Mouse (Mus musculus) B cell, adult 62 days (primary cell): ENCODE results near the gene Dph2. TPM values are rescaled to one million over a fixed set of nuclear protein-coding genes. Genes with fewer than 3 reads are reported as not detected.

Experiments
- total RNA-seq: library from RNA; stranded (reverse); gene quantifications from 4 replicates; pipeline ENCODE4 v1.2.4, GENCODE M21; 2023

The Dph2 gene
- total RNA-seq, result 11.5 to 17.1 TPM (median 15.1 TPM) in 4 replicates

DNA sequence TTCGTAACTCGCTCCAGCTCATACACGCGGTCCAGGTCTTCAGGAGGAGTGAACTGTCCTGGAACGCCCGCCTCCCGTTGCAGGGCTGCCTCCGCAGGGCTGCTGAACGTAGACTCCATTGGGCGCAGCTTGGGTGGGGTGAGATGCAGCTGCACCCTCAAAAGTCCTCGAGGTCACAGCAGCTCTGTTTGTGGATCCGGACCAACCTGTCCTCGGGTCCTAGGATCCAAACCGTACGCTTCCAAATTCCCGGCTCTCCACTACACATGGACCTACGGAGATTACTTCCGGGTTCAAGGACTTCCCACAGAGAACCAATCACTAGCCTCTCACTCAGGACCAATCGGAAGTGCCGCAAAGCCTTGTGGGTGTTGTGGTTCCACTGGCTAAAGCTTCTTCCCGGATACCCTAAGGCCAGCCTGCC, at the start of gene Dph2:
Dph2 (minus strand) TSS at position 295 of the 424 bp plus-strand sequence.

DNA sequence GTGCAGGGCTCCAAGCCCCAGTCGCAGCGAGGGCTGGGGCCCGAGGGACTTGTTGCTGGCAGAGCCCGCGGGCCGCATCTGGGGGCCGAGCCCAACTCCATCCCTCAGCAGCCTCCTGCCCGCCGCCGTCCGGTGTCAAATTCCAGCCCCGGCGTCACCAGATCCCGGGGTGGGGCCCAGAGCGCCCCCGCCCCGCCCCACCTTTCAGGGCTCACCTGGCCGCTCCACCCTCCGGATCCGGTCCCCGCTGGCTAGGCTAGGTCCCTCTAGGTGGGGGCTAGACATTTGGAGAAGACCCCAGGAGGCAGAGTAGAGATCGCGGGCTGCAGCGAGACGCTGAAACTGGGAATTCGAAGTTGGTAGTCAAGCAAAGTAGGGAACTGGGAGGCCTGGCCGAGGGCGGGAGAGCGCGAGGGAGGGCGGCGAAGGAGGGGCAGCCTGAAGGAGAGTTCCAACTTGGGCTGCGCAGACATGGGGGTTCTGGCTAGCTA, 37.6 kb upstream of the Dph2 start, which contains the start of gene Artn:
Artn (minus strand) TSS at position 373 of the 491 bp plus-strand sequence.

DNA sequence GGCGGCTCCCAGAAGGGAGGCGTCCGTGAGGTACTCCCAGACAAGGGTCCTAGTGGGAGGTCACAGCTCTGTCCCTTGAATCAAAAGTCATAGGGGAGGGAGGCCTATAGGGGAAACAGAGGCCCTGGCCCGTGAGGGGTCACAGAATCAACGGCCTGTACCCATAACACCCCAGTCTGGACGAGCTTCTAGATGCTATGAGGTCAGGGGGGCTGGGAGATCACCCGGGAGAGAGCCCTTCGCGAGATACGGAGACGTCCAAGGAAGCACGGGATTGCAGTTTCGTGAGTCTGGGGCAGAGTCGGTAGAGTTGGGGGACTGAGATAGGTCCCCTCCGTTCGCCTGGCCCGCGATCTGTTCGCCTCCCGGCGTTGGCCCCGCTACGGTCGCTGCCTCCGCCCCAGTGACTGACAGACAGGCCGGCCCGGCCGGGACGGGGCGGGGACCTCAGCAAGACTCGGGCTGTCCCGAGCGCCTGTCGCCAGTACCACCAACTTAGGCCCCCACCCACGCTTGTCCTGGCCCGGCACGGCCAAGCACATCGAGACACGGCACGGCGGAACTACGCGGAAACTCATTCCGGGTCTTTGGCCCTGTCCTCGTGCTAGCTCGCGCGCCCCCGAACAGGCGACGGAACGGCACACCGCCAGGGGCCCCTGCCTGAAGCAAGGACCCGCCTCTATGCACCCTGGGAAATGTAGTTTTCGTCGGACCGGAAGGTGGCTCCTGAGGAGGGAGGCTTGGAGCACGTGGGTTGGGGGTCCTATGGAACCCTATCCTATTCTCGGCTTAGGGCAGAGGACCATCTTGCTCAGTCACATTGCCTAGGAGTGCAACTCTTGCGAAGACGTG, 23.0 kb upstream of the Dph2 start, which contains the start of gene Ipo13:
Ipo13 (minus strand) TSS at position 409 of the 852 bp plus-strand sequence.

DNA sequence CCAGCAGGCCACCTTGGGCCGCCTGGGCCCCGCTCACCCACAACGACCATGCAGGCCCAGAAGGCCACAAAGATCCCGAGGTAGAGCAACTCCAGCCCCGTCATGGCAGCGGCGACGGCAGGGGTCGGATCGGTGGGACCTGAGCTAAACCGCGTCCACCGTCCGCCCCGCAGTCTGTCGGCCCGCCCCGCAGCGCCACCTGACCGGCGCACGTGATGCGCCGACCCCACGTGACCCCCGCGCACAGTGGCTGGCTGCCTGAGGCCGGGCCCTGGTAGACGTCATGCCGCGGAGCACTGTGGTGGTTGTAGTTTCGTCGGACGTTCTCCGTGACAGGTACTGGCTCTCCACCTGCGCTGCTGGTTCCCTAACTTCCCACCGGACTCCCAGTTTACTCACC, 4.7 kb downstream of the Dph2 start, which contains the start of gene Atp6v0b:
Atp6v0b (minus strand) TSS at position 201 of the 400 bp plus-strand sequence.

DNA sequence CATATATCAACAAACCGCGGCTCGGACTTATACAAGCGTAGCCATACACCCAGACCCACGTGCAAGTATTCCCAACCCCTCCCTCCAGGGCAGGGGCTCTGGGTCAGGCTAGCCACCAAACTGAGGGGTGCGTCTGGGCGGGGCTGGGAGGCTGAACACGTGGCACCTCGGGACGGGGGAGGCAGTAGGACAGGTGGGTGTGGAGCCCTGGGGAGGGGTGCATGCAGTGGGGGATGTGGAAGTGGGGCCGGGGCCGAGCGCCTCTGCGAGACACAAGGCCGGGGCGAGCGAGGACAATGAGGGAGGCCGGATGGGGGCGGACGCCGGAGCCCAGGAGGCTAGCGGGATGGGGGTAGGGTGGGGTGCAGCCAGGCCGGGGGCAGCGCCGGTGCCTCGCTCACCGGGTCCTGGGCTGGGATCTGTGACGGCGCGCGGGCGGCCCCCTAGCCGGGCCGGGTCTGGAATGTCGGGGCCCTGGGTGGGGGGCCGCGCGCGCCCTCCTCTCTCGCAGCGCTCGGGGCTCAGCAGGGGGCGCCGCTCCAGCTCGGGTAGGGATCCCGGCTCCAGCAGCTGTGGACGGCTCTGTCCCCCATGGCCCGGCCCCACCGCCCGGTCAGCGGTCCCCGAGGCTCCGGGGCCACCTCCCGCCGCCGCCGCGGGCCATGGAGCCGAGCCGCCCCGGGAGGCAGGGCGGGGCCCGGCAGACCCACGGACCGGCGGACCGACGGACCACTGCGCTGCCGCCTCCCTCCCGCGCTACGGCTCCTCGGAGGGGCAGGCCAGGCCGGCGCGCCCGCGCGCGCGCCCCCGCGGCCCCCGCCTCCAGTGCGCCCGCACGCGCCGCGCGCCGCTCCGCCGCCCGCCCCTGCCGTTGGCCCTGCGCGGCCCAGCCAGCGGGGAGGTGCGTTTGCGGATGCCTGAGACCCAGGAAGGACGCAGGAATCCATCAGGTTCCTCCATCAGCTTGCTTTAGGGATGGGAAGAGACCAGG, 8.8 kb downstream of the Dph2 start, which contains the start of gene B4galt2:
B4galt2 (minus strand) TSS at position 787 of the 991 bp plus-strand sequence.

DNA sequence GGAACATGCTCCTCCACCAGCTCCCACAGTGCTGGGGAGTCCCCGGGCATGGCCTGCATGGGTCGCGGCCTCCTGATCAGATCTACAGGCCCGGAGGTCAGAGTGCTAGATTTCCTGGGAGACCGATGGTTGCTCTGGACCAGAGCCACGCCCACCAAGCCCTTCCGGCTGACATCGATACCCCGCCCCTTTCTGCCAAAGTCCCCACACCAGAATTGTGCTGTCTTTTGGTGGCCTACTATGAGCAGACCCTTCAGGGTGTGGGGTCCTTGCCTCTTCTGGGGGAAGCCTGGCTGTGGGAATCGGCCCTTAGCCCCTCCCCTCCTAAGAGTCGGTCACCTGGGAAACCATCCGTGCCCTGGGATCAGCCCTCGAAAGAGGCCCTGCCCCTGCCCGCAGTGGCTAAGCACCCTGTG, 19.4 kb downstream of the Dph2 start, which contains the start of gene Ccdc24:
Ccdc24 (minus strand) TSS at position 87 of the 416 bp plus-strand sequence.

Other genes starting within 250 kb of the Dph2 start
- gene Dmap1, start 209.8 kb downstream of the Dph2 start, total RNA-seq, result 26.2 to 32.5 TPM (median 30.3 TPM) in 4 replicates
- gene Gm12845, start 167.6 kb downstream of the Dph2 start, total RNA-seq, result not detected in 4 replicates
- not detected in 4 replicates for gene Klf17, start 126.4 kb downstream of the Dph2 start, total RNA-seq
- 0.29 to 0.38 TPM in 2 of 4 replicates, not detected in the others for gene Slc6a9, start 57.5 kb downstream of the Dph2 start, total RNA-seq
- gene Ccdc24, start 19.5 kb downstream of the Dph2 start, total RNA-seq, result not detected in 4 replicates
- gene B4galt2, start 8.5 kb downstream of the Dph2 start, total RNA-seq, result 0.82 to 2.5 TPM (median 1.0 TPM) in 3 of 4 replicates, not detected in the other
- gene Atp6v0b, start 4.7 kb downstream of the Dph2 start, total RNA-seq, result 234 to 261 TPM (median 254 TPM) in 4 replicates
- 48.5 to 63.6 TPM (median 56.5 TPM) in 4 replicates for gene Ipo13, start 23.0 kb upstream of the Dph2 start, total RNA-seq
- 0.27 to 0.60 TPM (median 0.33 TPM) in 4 replicates for gene Artn, start 37.7 kb upstream of the Dph2 start, total RNA-seq
- gene St3gal3, start 242.9 kb upstream of the Dph2 start, total RNA-seq, result 17.1 to 21.7 TPM (median 19.8 TPM) in 4 replicates